In the genomic region with DNA sequence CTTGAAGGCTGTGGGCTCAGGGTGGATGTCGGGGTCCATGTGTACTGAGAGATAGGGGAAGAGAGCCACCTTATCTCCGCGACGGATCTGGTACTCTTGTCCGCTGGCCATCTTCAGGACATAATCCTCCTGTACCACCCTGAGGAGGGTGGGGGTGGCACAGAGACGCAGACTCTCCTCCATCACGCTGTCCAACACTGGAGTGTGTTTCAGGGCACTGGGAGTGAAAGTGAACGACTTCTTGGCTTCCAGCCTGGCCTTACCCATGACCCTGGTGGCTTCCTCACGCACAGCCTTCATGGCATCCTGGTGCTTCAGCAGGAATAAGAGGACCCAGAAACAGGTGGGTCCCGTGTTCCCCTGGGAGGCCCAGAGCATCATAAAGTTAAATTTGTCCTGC, we compare ENCODE assay signal across 34 mouse cellular contexts. TPM values are rescaled to one million over a fixed set of nuclear protein-coding genes. Genes with fewer than 3 reads are reported as not detected.
"Had no signal": no experiment of that assay in that cellular context is flagged by ENCODE, and none has a peak within 500 bp of the region (broad histone marks: within the 10 kb centered on the region; RNA-seq: fewer than 3 reads in every experiment).

No protein-coding gene starts in this region.

- H3K4me1 ChIP-seq: hindbrain, embryonic 12.5 days; intestine, embryonic 15.5 days; limb, embryonic 10.5 days; limb, embryonic 12.5 days; liver, embryonic 12.5 days had no signal

- H3K36me3 ChIP-seq: hindbrain, embryonic 10.5 days; hindbrain, embryonic 12.5 days; intestine, embryonic 15.5 days; limb, embryonic 10.5 days; limb, embryonic 12.5 days; liver, embryonic 12.5 days had no signal

- H3K9ac ChIP-seq: hindbrain, embryonic 12.5 days; hindbrain, embryonic 14.5 days; intestine, embryonic 15.5 days; limb, embryonic 12.5 days; liver, embryonic 12.5 days; liver, embryonic 14.5 days had no signal

- H3K4me3 ChIP-seq: heart, adult 2 months; hindbrain, embryonic 10.5 days; hindbrain, embryonic 12.5 days; intestine, embryonic 15.5 days; layer of hippocampus, adult 2 months; left cerebral cortex, adult 2 months; limb, embryonic 10.5 days; limb, embryonic 12.5 days; liver, embryonic 12.5 days had no signal

- H3K27ac ChIP-seq: heart, adult 2 months; hindbrain, embryonic 10.5 days; hindbrain, embryonic 12.5 days; hindbrain, embryonic 14.5 days; intestine, embryonic 15.5 days; layer of hippocampus, adult 2 months; left cerebral cortex, adult 2 months; limb, embryonic 10.5 days; limb, embryonic 12.5 days; liver, embryonic 12.5 days; liver, embryonic 14.5 days had no signal

- DNase-seq: gastrocnemius, postnatal 10 days; gastrocnemius, postnatal 25 days; heart, adult 2 months; heart, postnatal 10 days; heart, postnatal 4 days; kidney, adult 18-20 months; kidney, adult 8-10 months; kidney, postnatal 10 days; kidney, postnatal 25 days; kidney, postnatal 4 days had no signal

- H3K27me3 ChIP-seq: hindbrain, embryonic 12.5 days; intestine, embryonic 15.5 days; limb, embryonic 12.5 days had no signal

RNA-seq across cellular contexts. Expression of a gene that starts 1.0 kb away (rescaled TPM):
- total RNA-seq: gastrocnemius, postnatal 10 days; gastrocnemius, postnatal 25 days; granulocyte monocyte progenitor cell, adult 5-6 weeks; heart, adult 2 months; heart, postnatal 10 days; heart, postnatal 25 days; heart, postnatal 4 days; layer of hippocampus, adult 2 months; layer of hippocampus, postnatal 10 days; layer of hippocampus, postnatal 25 days; left cerebral cortex, adult 2 months; left cerebral cortex, postnatal 14 days; left cerebral cortex, postnatal 36 days had no signal
- polyA plus RNA-seq: frontal cortex, adult 2 months; heart, embryonic 11.5 days; heart, embryonic 14.5 days; hindbrain, embryonic 10.5 days; hindbrain, embryonic 12.5 days; hindbrain, embryonic 14.5 days; hindbrain, embryonic 16.5 days; inflammation-experienced regulatory T-cells, adult 6 months; intestine, embryonic 15.5 days; kidney, embryonic 14.5 days; kidney, embryonic 16.5 days; limb, embryonic 10.5 days; limb, embryonic 12.5 days; limb, embryonic 14.5 days had no signal

RNA-seq across cellular contexts. Expression of a gene that starts 16.9 kb away (rescaled TPM):
- total RNA-seq: granulocyte monocyte progenitor cell, adult 5-6 weeks had no signal
- polyA plus RNA-seq: heart, embryonic 11.5 days; inflammation-experienced regulatory T-cells, adult 6 months; limb, embryonic 12.5 days had no signal

RNA-seq across cellular contexts. Expression of a gene that starts 35.7 kb away (rescaled TPM):
- total RNA-seq: granulocyte monocyte progenitor cell, adult 5-6 weeks had no signal
